Mouse (Mus musculus): ENCODE results near the gene Cald1. TPM values are rescaled to one million over a fixed set of nuclear protein-coding genes. Genes with fewer than 3 reads are reported as not detected.

Gene Cald1
- polyA plus RNA-seq, 1 experiment = 93.3 TPM

- Histone ChIP-seq H3K27ac (ENCODE audit: control insufficient read depth, insufficient read depth, low read depth, low read length, poor library complexity) (no peak overlapping the region), H3K4me1 (ENCODE audit: control insufficient read depth, insufficient read depth, low read length) (no peaks in the 10 kb centered on the region; the same call in 1 of the 2 replicates), H3K4me3 (replicated peaks; ENCODE audit: control insufficient read depth, low read depth, low read length) (no peak overlapping the region)
- TF ChIP-seq POLR2A (IDR thresholded peaks at IDR 0.05; ENCODE audit: borderline replicate concordance, control insufficient read depth, low read depth, low read length) (no peak), CTCF (IDR thresholded peaks at IDR 0.05; ENCODE audit: control insufficient read depth, insufficient read depth, low read length) (no peak)
- WGBS = 56% methylated on average over 1 of the region's 1 CpGs
Observed at GRCm38 (mm10) chr6:34620242-34620641, 21.9 kb downstream of the Cald1 start.

GRCm38 (mm10) chr6:34622865-34623264, 24.6 kb downstream of the Cald1 start:
- TF ChIP-seq CTCF (IDR thresholded peaks at IDR 0.05; ENCODE audit: control insufficient read depth, insufficient read depth, low read length) = no peak
- TF ChIP-seq POLR2A (IDR thresholded peaks at IDR 0.05; ENCODE audit: borderline replicate concordance, control insufficient read depth, low read depth, low read length) = no peak
- WGBS = 86% methylated on average over 6 of the region's 6 CpGs

GRCm38 (mm10) chr6:34623290-34623689, 25.0 kb downstream of the Cald1 start:
- 64% methylated on average over 7 of the region's 7 CpGs for WGBS
- Histone ChIP-seq H3K4me3 (replicated peaks; ENCODE audit: control insufficient read depth, low read depth, low read length) (no peak overlapping the region), H3K27ac (ENCODE audit: control insufficient read depth, insufficient read depth, low read depth, low read length, poor library complexity) (no peak overlapping the region), H3K4me1 (ENCODE audit: control insufficient read depth, insufficient read depth, low read length) (no peaks in the 10 kb centered on the region; the same call in 1 of the 2 replicates)
- TF ChIP-seq CTCF (IDR thresholded peaks at IDR 0.05; ENCODE audit: control insufficient read depth, insufficient read depth, low read length) (no peak), POLR2A (IDR thresholded peaks at IDR 0.05; ENCODE audit: borderline replicate concordance, control insufficient read depth, low read depth, low read length) (no peak)

More at GRCm38 (mm10) chr6:34622865-34623264, 24.6 kb downstream of the Cald1 start:
- H3K27ac ChIP-seq (ENCODE audit: control insufficient read depth, insufficient read depth, low read depth, low read length, poor library complexity) = no peak overlapping the region
- no peak overlapping the region for H3K4me3 ChIP-seq (replicated peaks; ENCODE audit: control insufficient read depth, low read depth, low read length)
- no peaks in the 10 kb centered on the region; the same call in 1 of the 2 replicates for H3K4me1 ChIP-seq (ENCODE audit: control insufficient read depth, insufficient read depth, low read length)

GRCm38 (mm10) chr6:34624536-34624935, 26.2 kb downstream of the Cald1 start:
- Histone ChIP-seq H3K27ac (ENCODE audit: control insufficient read depth, insufficient read depth, low read depth, low read length, poor library complexity) (no peak overlapping the region), H3K4me1 (ENCODE audit: control insufficient read depth, insufficient read depth, low read length) (no peaks in the 10 kb centered on the region; the same call in 1 of the 2 replicates), H3K4me3 (replicated peaks; ENCODE audit: control insufficient read depth, low read depth, low read length) (no peak overlapping the region)
- TF ChIP-seq CTCF (IDR thresholded peaks at IDR 0.05; ENCODE audit: control insufficient read depth, insufficient read depth, low read length) (no peak), POLR2A (IDR thresholded peaks at IDR 0.05; ENCODE audit: borderline replicate concordance, control insufficient read depth, low read depth, low read length) (no peak)
- WGBS = 71% methylated on average over 3 of the region's 3 CpGs

- 36% methylated on average over 8 of the region's 8 CpGs for WGBS
- TF ChIP-seq CTCF (IDR thresholded peaks at IDR 0.05; ENCODE audit: control insufficient read depth, insufficient read depth, low read length) = no peak
- no peak for TF ChIP-seq POLR2A (IDR thresholded peaks at IDR 0.05; ENCODE audit: borderline replicate concordance, control insufficient read depth, low read depth, low read length)
- no peak overlapping the region for H3K27ac ChIP-seq (ENCODE audit: control insufficient read depth, insufficient read depth, low read depth, low read length, poor library complexity)
- H3K4me1 ChIP-seq (ENCODE audit: control insufficient read depth, insufficient read depth, low read length) = no peaks in the 10 kb centered on the region
- no peak overlapping the region for H3K4me3 ChIP-seq (replicated peaks; ENCODE audit: control insufficient read depth, low read depth, low read length)
Observed at GRCm38 (mm10) chr6:34626586-34627245, 28.4 kb downstream of the Cald1 start.

- Histone ChIP-seq H3K4me1 (ENCODE audit: control insufficient read depth, insufficient read depth, low read length) (no peaks in the 10 kb centered on the region), H3K4me3 (replicated peaks; ENCODE audit: control insufficient read depth, low read depth, low read length) (no peak overlapping the region), H3K27ac (ENCODE audit: control insufficient read depth, insufficient read depth, low read depth, low read length, poor library complexity) (no peak overlapping the region)
- 32% methylated on average over 1 of the region's 1 CpGs for WGBS
- TF ChIP-seq POLR2A (IDR thresholded peaks at IDR 0.05; ENCODE audit: borderline replicate concordance, control insufficient read depth, low read depth, low read length) = no peak
- TF ChIP-seq CTCF (IDR thresholded peaks at IDR 0.05; ENCODE audit: control insufficient read depth, insufficient read depth, low read length) = no peak
Observed at GRCm38 (mm10) chr6:34628131-34628530, 29.8 kb downstream of the Cald1 start.

GRCm38 (mm10) chr6:34633776-34634175, 35.5 kb downstream of the Cald1 start:
- Histone ChIP-seq H3K4me3 (replicated peaks; ENCODE audit: control insufficient read depth, low read depth, low read length) (no peak overlapping the region), H3K4me1 (ENCODE audit: control insufficient read depth, insufficient read depth, low read length) (no peaks in the 10 kb centered on the region), H3K27ac (ENCODE audit: control insufficient read depth, insufficient read depth, low read depth, low read length, poor library complexity) (no peak overlapping the region)
- TF ChIP-seq POLR2A (IDR thresholded peaks at IDR 0.05; ENCODE audit: borderline replicate concordance, control insufficient read depth, low read depth, low read length) (no peak), CTCF (IDR thresholded peaks at IDR 0.05; ENCODE audit: control insufficient read depth, insufficient read depth, low read length) (no peak)
- WGBS = 63% methylated on average over 3 of the region's 3 CpGs

GRCm38 (mm10) chr6:34637588-34638438, 39.5 kb downstream of the Cald1 start:
- H3K4me3 ChIP-seq (replicated peaks; ENCODE audit: control insufficient read depth, low read depth, low read length) = no peak overlapping the region
- H3K4me1 ChIP-seq (ENCODE audit: control insufficient read depth, insufficient read depth, low read length) = no peaks in the 10 kb centered on the region
- WGBS = 71% methylated on average over 10 of the region's 10 CpGs
- H3K27ac ChIP-seq (ENCODE audit: control insufficient read depth, insufficient read depth, low read depth, low read length, poor library complexity) = no peak overlapping the region
- TF ChIP-seq CTCF (IDR thresholded peaks at IDR 0.05; ENCODE audit: control insufficient read depth, insufficient read depth, low read length) (no peak), POLR2A (IDR thresholded peaks at IDR 0.05; ENCODE audit: borderline replicate concordance, control insufficient read depth, low read depth, low read length) (no peak)
